Comparison of ENCODE assay signal across 8 mouse cellular contexts in the genomic region with DNA sequence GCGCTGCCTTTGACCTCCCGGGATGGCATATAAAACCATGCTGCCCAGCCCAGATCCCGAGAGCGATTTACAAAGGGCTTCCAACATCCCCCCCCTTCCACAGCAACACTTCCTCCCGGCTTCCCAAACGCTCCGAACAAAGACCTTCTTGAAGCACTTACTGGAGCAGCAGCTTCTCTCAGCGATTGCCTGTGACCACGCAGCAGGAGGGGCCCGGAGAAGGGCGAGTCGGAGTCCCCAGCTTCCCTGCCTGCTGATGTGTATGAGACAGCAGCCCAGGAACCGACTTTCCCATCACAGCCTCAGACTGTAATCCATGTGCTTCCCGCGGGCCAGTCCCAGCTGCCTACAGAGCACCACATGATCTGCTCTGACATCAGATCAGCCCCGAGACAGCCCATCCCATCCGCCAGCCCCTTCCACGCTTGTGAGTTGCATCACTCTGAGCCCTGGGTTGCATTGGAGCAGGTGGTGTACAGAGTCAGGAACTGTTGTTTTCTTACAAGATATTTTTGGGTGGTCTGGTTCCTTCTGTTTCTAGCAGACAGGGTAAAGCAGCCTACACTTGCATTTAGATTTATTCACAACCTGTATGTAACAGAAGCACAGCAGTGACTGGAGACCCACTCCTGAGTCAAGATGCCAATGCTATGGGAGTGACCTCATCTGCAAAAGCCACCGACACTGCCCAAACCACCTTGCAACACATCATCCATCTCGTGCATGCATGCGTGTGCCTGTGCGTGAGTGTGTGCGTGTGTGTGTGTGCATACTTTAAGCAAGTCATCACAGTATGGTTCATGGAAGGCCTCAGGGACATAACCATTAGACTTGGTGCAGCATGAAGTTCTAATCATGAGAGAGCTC.
DNase-seq lines count a peak whose midpoint lies in the region; ATAC-seq lines count a peak whose summit lies in the region.

No protein-coding gene starts in this region.

- H3K9me3 ChIP-seq in kidney, embryonic 14.5 days (ENCODE audit: control insufficient read depth, low read length): no peaks in the 10 kb centered on the region
- H3K9me3 ChIP-seq in intestine, embryonic 14.5 days (ENCODE audit: control insufficient read depth, low read length): no peaks in the 10 kb centered on the region
- no peaks in the 10 kb centered on the region for H3K9me3 ChIP-seq in limb, embryonic 13.5 days
- no peaks in the 10 kb centered on the region for H3K9me3 ChIP-seq in midbrain, embryonic 13.5 days
- H3K9me3 ChIP-seq in stomach, embryonic 16.5 days (replicated peaks; ENCODE audit: control insufficient read depth, low read length): no peaks in the 10 kb centered on the region

- peak; percentile 97 for ATAC-seq in kidney, embryonic 14.5 days (ENCODE audit: low FRiP score, low TSS enrichment)
- peak; percentile 94 for ATAC-seq in intestine, embryonic 14.5 days (replicated peaks; ENCODE audit: low FRiP score, low TSS enrichment, low read depth)
- peak; percentile 96 for ATAC-seq in limb, embryonic 13.5 days (ENCODE audit: low FRiP score, low read depth)
- peak; percentile 99 for ATAC-seq in midbrain, embryonic 13.5 days
- ATAC-seq in stomach, embryonic 16.5 days (ENCODE audit: insufficient read depth, low FRiP score): peak; percentile 94

- no peak for DNase-seq in kidney, adult 8-10 months
- DNase-seq in embryo, embryonic 10.5 days (ENCODE audit: low spot score): peak; percentile 87
- peak; percentile 82 for DNase-seq in gastrocnemius, postnatal 14 days
- peak; percentile 85 for DNase-seq in intestine, embryonic 14.5 days (ENCODE audit: low spot score)

- H3K4me2 ChIP-seq in kidney, embryonic 14.5 days (replicated peaks; ENCODE audit: low read depth, low read length): peak overlapping the region; percentile 68
- peak overlapping the region; percentile 91 for H3K4me2 ChIP-seq in intestine, embryonic 14.5 days (ENCODE audit: low read length)
- peak overlapping the region; percentile 82 for H3K4me2 ChIP-seq in limb, embryonic 13.5 days (replicated peaks)
- H3K4me2 ChIP-seq in midbrain, embryonic 13.5 days (replicated peaks): peak overlapping the region; percentile 77
- peak overlapping the region; percentile 69 for H3K4me2 ChIP-seq in stomach, embryonic 16.5 days (ENCODE audit: low read depth, low read length)

- H3K27me3 ChIP-seq in kidney, embryonic 14.5 days (ENCODE audit: control insufficient read depth, insufficient read depth, low read length): no peaks in the 10 kb centered on the region
- H3K27me3 ChIP-seq in intestine, embryonic 14.5 days (replicated peaks; ENCODE audit: control insufficient read depth, insufficient read depth, low read length): no peaks in the 10 kb centered on the region
- no peaks in the 10 kb centered on the region for H3K27me3 ChIP-seq in limb, embryonic 13.5 days
- H3K27me3 ChIP-seq in midbrain, embryonic 13.5 days: no peaks in the 10 kb centered on the region
- no peaks in the 10 kb centered on the region for H3K27me3 ChIP-seq in stomach, embryonic 16.5 days (ENCODE audit: control insufficient read depth, insufficient read depth, low read length)

- H3K9ac ChIP-seq in kidney, embryonic 14.5 days (ENCODE audit: low read depth, low read length): peak overlapping the region; percentile 53; the same call in 1 of the 2 replicates
- peak overlapping the region; percentile 57 for H3K9ac ChIP-seq in intestine, embryonic 14.5 days (ENCODE audit: low read length)
- peak overlapping the region; percentile 74 for H3K9ac ChIP-seq in limb, embryonic 13.5 days
- H3K9ac ChIP-seq in midbrain, embryonic 13.5 days (replicated peaks): peak overlapping the region; percentile 80
- H3K9ac ChIP-seq in stomach, embryonic 16.5 days (ENCODE audit: low read length): peak overlapping the region; percentile 70

- H3K4me1 ChIP-seq in kidney, embryonic 14.5 days (ENCODE audit: control insufficient read depth, insufficient read depth, low read length): peaks cover 6% of the 10 kb centered on the region; the same call in 1 of the 2 replicates
- peaks cover 8% of the 10 kb centered on the region for H3K4me1 ChIP-seq in intestine, embryonic 14.5 days (replicated peaks; ENCODE audit: control insufficient read depth, insufficient read depth, low read length)
- peaks cover 21% of the 10 kb centered on the region for H3K4me1 ChIP-seq in limb, embryonic 13.5 days
- H3K4me1 ChIP-seq in midbrain, embryonic 13.5 days (replicated peaks): peaks cover 38% of the 10 kb centered on the region
- H3K4me1 ChIP-seq in stomach, embryonic 16.5 days (ENCODE audit: control insufficient read depth, insufficient read depth, low read length): peaks cover 11% of the 10 kb centered on the region

- H3K36me3 ChIP-seq in kidney, embryonic 14.5 days (ENCODE audit: control insufficient read depth, insufficient read depth, low read length): no peaks in the 10 kb centered on the region
- no peaks in the 10 kb centered on the region for H3K36me3 ChIP-seq in intestine, embryonic 14.5 days (ENCODE audit: control insufficient read depth, insufficient read depth, low read length)
- H3K36me3 ChIP-seq in limb, embryonic 13.5 days: no peaks in the 10 kb centered on the region
- no peaks in the 10 kb centered on the region for H3K36me3 ChIP-seq in midbrain, embryonic 13.5 days
- H3K36me3 ChIP-seq in stomach, embryonic 16.5 days (ENCODE audit: control insufficient read depth, insufficient read depth, low read length): no peaks in the 10 kb centered on the region

- H3K4me3 ChIP-seq in kidney, embryonic 14.5 days (ENCODE audit: low read length): peak overlapping the region; percentile 41
- H3K4me3 ChIP-seq in intestine, embryonic 14.5 days (ENCODE audit: low read depth, low read length): peak overlapping the region; percentile 55
- H3K4me3 ChIP-seq in limb, embryonic 13.5 days: peak overlapping the region; percentile 57
- H3K4me3 ChIP-seq in midbrain, embryonic 13.5 days (replicated peaks): peak overlapping the region; percentile 59
- H3K4me3 ChIP-seq in stomach, embryonic 16.5 days (replicated peaks; ENCODE audit: low read length): peak overlapping the region; percentile 54

- intact Hi-C loops in gastrocnemius, postnatal 14 days (cut with DNase I; ENCODE audit: low total_unique reads): no loop called here

- H3K27ac ChIP-seq in kidney, embryonic 14.5 days (ENCODE audit: low read depth, low read length): no peak overlapping the region
- H3K27ac ChIP-seq in intestine, embryonic 14.5 days (ENCODE audit: low read depth): peak overlapping the region; percentile 75
- peak overlapping the region; percentile 61 for H3K27ac ChIP-seq in limb, embryonic 13.5 days
- H3K27ac ChIP-seq in midbrain, embryonic 13.5 days: peak overlapping the region; percentile 93
- H3K27ac ChIP-seq in stomach, embryonic 16.5 days (ENCODE audit: low read length): peak overlapping the region; percentile 56

- WGBS in kidney, embryonic 14.5 days: 17% methylated on average over 23 of the region's 23 CpGs
- 16% methylated on average over 23 of the region's 23 CpGs for WGBS in intestine, embryonic 14.5 days
- 17% methylated on average over 23 of the region's 23 CpGs for WGBS in limb, embryonic 13.5 days
- 18% methylated on average over 23 of the region's 23 CpGs for WGBS in midbrain, embryonic 13.5 days
- 17% methylated on average over 23 of the region's 23 CpGs for WGBS in stomach, embryonic 16.5 days

Comparison
In these comparisons a context has a peak if more than half of its experiments do, and no peak if none do; other contexts are left out.
1. DNase-seq: peak in embryo, embryonic 10.5 days (single experiment), gastrocnemius, postnatal 14 days (single experiment) and intestine, embryonic 14.5 days (single experiment); none in kidney, adult 8-10 months (0 of 2).
2. Peak in every context shown above with its lines, with median percentiles within 50 percentile points of each other: ATAC-seq, H3K4me2 ChIP-seq, H3K4me3 ChIP-seq and H3K9ac ChIP-seq.